Mouse (Mus musculus): ENCODE data around the gene Mad1l1. TPM values are rescaled to one million over a fixed set of nuclear protein-coding genes. Genes with fewer than 3 reads are reported as not detected.

Mad1l1 gene
- total and polyA plus RNA-seq, 3 experiments = 40.5 to 65.2 TPM; not detected in 1

- no peak overlapping the region for H3K27ac ChIP-seq (ENCODE audit: control insufficient read depth, low read depth, low read length)
- H3K9me3 ChIP-seq (replicated peaks; ENCODE audit: insufficient read depth, low read length) = no peaks in the 10 kb centered on the region
- no peaks in the 10 kb centered on the region; a peak in 1 of 4 replicates for H3K36me3 ChIP-seq (ENCODE audit: control insufficient read depth in 1 of 2, insufficient read depth in 2 of 2, low read length in 2 of 2)
Observed at GRCm38 (mm10) chr5:140062316-140062715, 259.0 kb downstream of the Mad1l1 start.

GRCm38 (mm10) chr5:140061296-140061879, 260.0 kb downstream of the Mad1l1 start:
- Histone ChIP-seq H3K9ac (ENCODE audit: control insufficient read depth, low read depth, low read length, poor library complexity, severe bottlenecking) (no peak overlapping the region), H3K79me2 (ENCODE audit: control insufficient read depth, insufficient read depth, low read length, poor library complexity) (no peaks in the 10 kb centered on the region), H3K9me3 (replicated peaks; ENCODE audit: insufficient read depth, low read length) (no peaks in the 10 kb centered on the region), H3K27me3 (ENCODE audit: control insufficient read depth in 1 of 2, insufficient read depth in 2 of 2, low read length in 2 of 2) (no peaks in the 10 kb centered on the region), H3K27ac (ENCODE audit: control insufficient read depth, low read depth, low read length) (no peak overlapping the region), H3K36me3 (ENCODE audit: control insufficient read depth in 1 of 2, insufficient read depth in 2 of 2, low read length in 2 of 2) (no peaks in the 10 kb centered on the region; a peak in 1 of 4 replicates), H3K4me3 (ENCODE audit: control insufficient read depth in 1 of 2, insufficient read depth in 1 of 2, low read depth in 2 of 2, low read length in 2 of 2) (no peak overlapping the region), H3K4me1 (ENCODE audit: control insufficient read depth in 1 of 2, insufficient read depth in 2 of 2, low read length in 2 of 2) (no peaks in the 10 kb centered on the region)
- no peak for DNase-seq (ENCODE audit: low read depth, low spot score)
- TF ChIP-seq POLR2A (IDR thresholded peaks at IDR 0.05; ENCODE audit: control insufficient read depth in 1 of 2, insufficient read depth in 1 of 2, low read depth in 1 of 2, low read length in 2 of 2, poor library complexity in 1 of 2) = no peak

More at GRCm38 (mm10) chr5:140062316-140062715, 259.0 kb downstream of the Mad1l1 start:
- TF ChIP-seq HCFC1 (IDR thresholded peaks at IDR 0.05; ENCODE audit: low read depth, low read length) = no peak
- no peak for TF ChIP-seq RCOR1 (IDR thresholded peaks at IDR 0.05; ENCODE audit: low read depth, low read length)
- TF ChIP-seq KAT2A (conservative IDR thresholded peaks at IDR 0.05; ENCODE audit: low read depth, low read length) = no peak
- TF ChIP-seq POLR2AphosphoS5 (IDR thresholded peaks at IDR 0.05; ENCODE audit: borderline replicate concordance, low read depth, low read length) = no peak
- TF ChIP-seq TAL1 (IDR thresholded peaks at IDR 0.05; ENCODE audit: low read length) = no peak
- TF ChIP-seq UBTF (IDR thresholded peaks at IDR 0.05; ENCODE audit: borderline replicate concordance, insufficient read depth, low read depth, low read length) = no peak
- no peak for TF ChIP-seq BHLHE40 (IDR thresholded peaks at IDR 0.05; ENCODE audit: borderline replicate concordance, low read depth, low read length)
- TF ChIP-seq SMC3 (IDR thresholded peaks at IDR 0.05; ENCODE audit: low read depth, low read length) = no peak
- no peak for TF ChIP-seq NRF1 (IDR thresholded peaks at IDR 0.05; ENCODE audit: insufficient read depth, low read depth, low read length, poor library complexity, severe bottlenecking)
- no peak for TF ChIP-seq CTCF (IDR thresholded peaks at IDR 0.05 in 2 of 3, conservative IDR thresholded peaks at IDR 0.05 in 1 of 3; ENCODE audit: control insufficient read depth in 1 of 3, insufficient read depth in 1 of 3, low read depth in 2 of 3, low read length in 3 of 3, poor library complexity in 1 of 3, severe bottlenecking in 1 of 3)
- Histone ChIP-seq H3K9ac (ENCODE audit: control insufficient read depth, low read depth, low read length, poor library complexity, severe bottlenecking) (no peak overlapping the region), H3K27me3 (ENCODE audit: control insufficient read depth in 1 of 2, insufficient read depth in 2 of 2, low read length in 2 of 2) (no peaks in the 10 kb centered on the region), H3K4me3 (ENCODE audit: control insufficient read depth in 1 of 2, insufficient read depth in 1 of 2, low read depth in 2 of 2, low read length in 2 of 2) (no peak overlapping the region), H3K79me2 (ENCODE audit: control insufficient read depth, insufficient read depth, low read length, poor library complexity) (no peaks in the 10 kb centered on the region), H3K4me1 (ENCODE audit: control insufficient read depth in 1 of 2, insufficient read depth in 2 of 2, low read length in 2 of 2) (no peaks in the 10 kb centered on the region)
- no peak for DNase-seq (ENCODE audit: low read depth, low spot score)

- Histone ChIP-seq H3K4me3 (ENCODE audit: control insufficient read depth in 1 of 2, insufficient read depth in 1 of 2, low read depth in 2 of 2, low read length in 2 of 2) (no peak overlapping the region), H3K36me3 (ENCODE audit: control insufficient read depth in 1 of 2, insufficient read depth in 2 of 2, low read length in 2 of 2) (no peaks in the 10 kb centered on the region), H3K4me1 (ENCODE audit: control insufficient read depth in 1 of 2, insufficient read depth in 2 of 2, low read length in 2 of 2) (no peaks in the 10 kb centered on the region), H3K9ac (ENCODE audit: control insufficient read depth, low read depth, low read length, poor library complexity, severe bottlenecking) (no peak overlapping the region), H3K27ac (ENCODE audit: control insufficient read depth, low read depth, low read length) (no peak overlapping the region), H3K9me3 (replicated peaks; ENCODE audit: insufficient read depth, low read length) (no peaks in the 10 kb centered on the region), H3K79me2 (ENCODE audit: control insufficient read depth, insufficient read depth, low read length, poor library complexity) (no peaks in the 10 kb centered on the region), H3K27me3 (ENCODE audit: control insufficient read depth in 1 of 2, insufficient read depth in 2 of 2, low read length in 2 of 2) (no peaks in the 10 kb centered on the region)
- TF ChIP-seq NRF1 (IDR thresholded peaks at IDR 0.05; ENCODE audit: insufficient read depth, low read depth, low read length, poor library complexity, severe bottlenecking) (no peak), CTCF (IDR thresholded peaks at IDR 0.05 in 2 of 3, conservative IDR thresholded peaks at IDR 0.05 in 1 of 3; ENCODE audit: control insufficient read depth in 1 of 3, insufficient read depth in 1 of 3, low read depth in 2 of 3, low read length in 3 of 3, poor library complexity in 1 of 3, severe bottlenecking in 1 of 3) (no peak), ELF1 (IDR thresholded peaks at IDR 0.05; ENCODE audit: low read depth, low read length) (no peak), MAZ (IDR thresholded peaks at IDR 0.05; ENCODE audit: low read depth, low read length) (no peak)
- DNase-seq (ENCODE audit: low read depth, low spot score) = no peak
Observed at GRCm38 (mm10) chr5:140056291-140056690, 265.1 kb downstream of the Mad1l1 start.

Measured in MEL (cell line).